Mouse (Mus musculus): ENCODE data around the gene Casp12. TPM values are rescaled to one million over a fixed set of nuclear protein-coding genes. Genes with fewer than 3 reads are reported as not detected.
"Not testable (repeated sequence)": the region's sequence is repeated elsewhere in the genome, so short reads cannot be mapped to it uniquely, and the experiment has no call there.

The Casp12 gene
- polyA plus RNA-seq, 1 experiment from 2014 or later = 8.9 TPM

- Histone ChIP-seq H3K4me1 (replicated peaks) (no peaks in the 10 kb centered on the region), H3K4me3 (replicated peaks) (no peak overlapping the region), H3K9ac (no peak overlapping the region), H3K36me3 (no peaks in the 10 kb centered on the region), H3K27ac (no peak overlapping the region), H3K4me2 (replicated peaks) (no peak overlapping the region), H3K27me3 (replicated peaks) (no peaks in the 10 kb centered on the region), H3K9me3 (no peaks in the 10 kb centered on the region)
- WGBS = 73% methylated on average over 4 of the region's 4 CpGs
- no peak for ATAC-seq
Measured at GRCm38 (mm10) chr9:5347381-5347780, 2.2 kb downstream of the Casp12 start.

GRCm38 (mm10) chr9:5353673-5354072, 8.4 kb downstream of the Casp12 start:
- Histone ChIP-seq H3K27ac (no peak overlapping the region), H3K4me1 (replicated peaks) (no peaks in the 10 kb centered on the region), H3K4me3 (replicated peaks) (no peak overlapping the region), H3K9me3 (no peaks in the 10 kb centered on the region), H3K4me2 (replicated peaks) (no peak overlapping the region), H3K9ac (no peak overlapping the region), H3K36me3 (no peaks in the 10 kb centered on the region), H3K27me3 (replicated peaks) (no peaks in the 10 kb centered on the region)
- no peak for ATAC-seq
- WGBS = 58% methylated on average over 2 of the region's 2 CpGs

- Histone ChIP-seq H3K27ac (no peak overlapping the region), H3K4me1 (replicated peaks) (no peaks in the 10 kb centered on the region), H3K4me2 (replicated peaks) (no peak overlapping the region), H3K36me3 (no peaks in the 10 kb centered on the region), H3K27me3 (replicated peaks) (no peaks in the 10 kb centered on the region), H3K4me3 (replicated peaks) (no peak overlapping the region), H3K9ac (no peak overlapping the region), H3K9me3 (no peaks in the 10 kb centered on the region)
- ATAC-seq = no peak
Measured at GRCm38 (mm10) chr9:5356801-5357200, 11.6 kb downstream of the Casp12 start.

- no peak for ATAC-seq
- H3K36me3 ChIP-seq = no peaks in the 10 kb centered on the region
- no peak overlapping the region for H3K4me3 ChIP-seq (replicated peaks)
- no peak overlapping the region for H3K4me2 ChIP-seq (replicated peaks)
- H3K27ac ChIP-seq = no peak overlapping the region
- H3K9ac ChIP-seq = no peak overlapping the region
- H3K9me3 ChIP-seq = no peaks in the 10 kb centered on the region
- no peaks in the 10 kb centered on the region for H3K4me1 ChIP-seq (replicated peaks)
- H3K27me3 ChIP-seq (replicated peaks) = no peaks in the 10 kb centered on the region
Measured at GRCm38 (mm10) chr9:5393561-5393960, 48.3 kb downstream of the Casp12 start.

GRCm38 (mm10) chr9:5395861-5396260, 50.6 kb downstream of the Casp12 start:
- whole genome bisulfite sequencing = 85% methylated on average over 5 of the region's 5 CpGs
- not testable (repeated sequence) for H3K9ac ChIP-seq; H3K27ac ChIP-seq; H3K36me3 ChIP-seq; H3K9me3 ChIP-seq; H3K4me1 ChIP-seq (replicated peaks); H3K4me3 ChIP-seq (replicated peaks); ATAC-seq; H3K4me2 ChIP-seq (replicated peaks); H3K27me3 ChIP-seq (replicated peaks)

- Histone ChIP-seq H3K27ac (no peak overlapping the region), H3K9ac (no peak overlapping the region), H3K36me3 (no peaks in the 10 kb centered on the region), H3K4me3 (replicated peaks) (no peak overlapping the region), H3K27me3 (replicated peaks) (no peaks in the 10 kb centered on the region), H3K4me2 (replicated peaks) (no peak overlapping the region), H3K4me1 (replicated peaks) (no peaks in the 10 kb centered on the region), H3K9me3 (no peaks in the 10 kb centered on the region)
- ATAC-seq = peak; percentile 70
- 70% methylated on average over 1 of the region's 1 CpGs for WGBS
Measured at GRCm38 (mm10) chr9:5410988-5411568, 65.8 kb downstream of the Casp12 start.

- ATAC-seq = no peak
- H3K36me3 ChIP-seq = no peaks in the 10 kb centered on the region
- no peaks in the 10 kb centered on the region for H3K4me1 ChIP-seq (replicated peaks)
- H3K27ac ChIP-seq = no peak overlapping the region
- H3K9me3 ChIP-seq = no peaks in the 10 kb centered on the region
- H3K9ac ChIP-seq = no peak overlapping the region
- H3K27me3 ChIP-seq (replicated peaks) = no peaks in the 10 kb centered on the region
- 58% methylated on average over 4 of the region's 4 CpGs for WGBS
- no peak overlapping the region for H3K4me3 ChIP-seq (replicated peaks)
- H3K4me2 ChIP-seq (replicated peaks) = no peak overlapping the region
Measured at GRCm38 (mm10) chr9:5412446-5413111, 67.3 kb downstream of the Casp12 start.

- Histone ChIP-seq H3K27me3 (replicated peaks) (no peaks in the 10 kb centered on the region), H3K4me1 (replicated peaks) (no peaks in the 10 kb centered on the region), H3K9ac (no peak overlapping the region), H3K9me3 (no peaks in the 10 kb centered on the region), H3K4me2 (replicated peaks) (no peak overlapping the region), H3K36me3 (no peaks in the 10 kb centered on the region), H3K4me3 (replicated peaks) (no peak overlapping the region), H3K27ac (no peak overlapping the region)
- 61% methylated on average over 2 of the region's 2 CpGs for WGBS
- no peak for ATAC-seq
Measured at GRCm38 (mm10) chr9:5417871-5418270, 72.6 kb downstream of the Casp12 start.

Other genes starting within 250 kb of the Casp12 start
- 4.1 and 4.4 TPM in 2 replicates for gene Casp1, start 46.9 kb upstream of the Casp12 start, polyA plus RNA-seq (2015; fragmentation: Nextera tagmentation; extraction: Ambion mirVana)
- gene Casp4, start 36.6 kb upstream of the Casp12 start, polyA plus RNA-seq (2015; fragmentation: Nextera tagmentation; extraction: Ambion mirVana) = 3.2 and 3.6 TPM in 2 replicates